Mouse (Mus musculus) neural tube, embryonic 12.5 days (tissue): ENCODE data around the gene Mafk. TPM values are rescaled to one million over a fixed set of nuclear protein-coding genes. Genes with fewer than 3 reads are reported as not detected.

Experiments
- microRNA-seq: library from miRNA; unstranded; fragments of <30 nt; microRNA quantifications from one replicate; pipeline ENCODE4, GENCODE M21; 2017
- polyA plus RNA-seq: library from polyadenylated mRNA; unstranded; fragments of >200 nt; fragmentation: Nextera tagmentation; extraction: Ambion mirVana; gene quantifications from 2 replicates; pipeline ENCODE4 v1.2.1, GENCODE M21; 2016

Gene Mafk
- polyA plus RNA-seq, 1 experiment from 2014 or later = 12.8 TPM

Small RNA genes lying within 50 kb of the gene (microRNA-seq; reads per million reads assigned to microRNA genes)
- not detected for gene Mir7037

Other genes with a start within 250 kb of the Mafk start
- 92.9 and 107 TPM in 2 replicates for gene Uncx, start 248.0 kb upstream of the Mafk start, polyA plus RNA-seq
- 7.4 and 7.8 TPM in 2 replicates for gene Micall2, start 55.2 kb upstream of the Mafk start, polyA plus RNA-seq
- gene Ints1, start 15.8 kb upstream of the Mafk start, polyA plus RNA-seq = 33.7 and 34.3 TPM in 2 replicates
- gene Tmem184a, start 28.4 kb downstream of the Mafk start, polyA plus RNA-seq = 0.29 and 0.68 TPM in 2 replicates
- gene Gm26938, start 34.9 kb downstream of the Mafk start, polyA plus RNA-seq = not detected in 2 replicates
- 68.5 and 70.2 TPM in 2 replicates for gene Psmg3, start 35.4 kb downstream of the Mafk start, polyA plus RNA-seq
- 2.6 TPM in 2 replicates for gene Elfn1, start 116.4 kb downstream of the Mafk start, polyA plus RNA-seq